Mouse (Mus musculus) spleen, postnatal 14 days (tissue): ENCODE results near the gene Pom121l2.

Source experiments
- DNase-seq, 2 experiments: peaks; one replicate each; pipeline ENCODE4 v3.0.0; 2021 to 2022; ENCODE audit warnings: low spot score in 2 of 2

The Pom121l2 gene

GRCm38 (mm10) chr13:22015479-22016450, 34.8 kb downstream of the Pom121l2 start:
- peak; percentile 62 to 80 for DNase-seq

GRCm38 (mm10) chr13:22019934-22020835, 39.2 kb downstream of the Pom121l2 start:
- peak in 1 of 2 experiments; percentile 45 for DNase-seq

GRCm38 (mm10) chr13:22020901-22021339, 39.9 kb downstream of the Pom121l2 start:
- peak; percentile 53 to 65 for DNase-seq

- DNase-seq, result no peak
These were observed 40.6 kb downstream of the Pom121l2 start for GRCm38 (mm10) chr13:22021581-22021980.

- peak; percentile 70 to 77 for DNase-seq
These were observed 41.2 kb downstream of the Pom121l2 start for GRCm38 (mm10) chr13:22022241-22022640.

- peak; percentile 74 to 88 for DNase-seq
These were observed 45.4 kb downstream of the Pom121l2 start for GRCm38 (mm10) chr13:22026058-22027031.

GRCm38 (mm10) chr13:22028673-22029460, 47.9 kb downstream of the Pom121l2 start:
- peak; percentile 92 to 96 for DNase-seq

GRCm38 (mm10) chr13:22029928-22030327, 48.9 kb downstream of the Pom121l2 start:
- DNase-seq, result no peak

- no peak for DNase-seq
These were observed 49.5 kb downstream of the Pom121l2 start for GRCm38 (mm10) chr13:22030493-22030892.

- no peak for DNase-seq
These were observed 52.9 kb downstream of the Pom121l2 start for GRCm38 (mm10) chr13:22033741-22034442.

- DNase-seq, result no peak
These were observed 53.7 kb downstream of the Pom121l2 start for GRCm38 (mm10) chr13:22034443-22035266.

- DNase-seq, result peak; percentile 60 to 76
These were observed 54.5 kb downstream of the Pom121l2 start, which contains the start of the genes Hist1h2ah and Hist1h2bk for GRCm38 (mm10) chr13:22035267-22036148. Gene Hist1h2ah (minus strand): TSS chr13:22035568. Gene Hist1h2bk (plus strand): TSS chr13:22035870.

GRCm38 (mm10) chr13:22036149-22036956, 55.4 kb downstream of the Pom121l2 start:
- peak in 1 of 2 experiments; percentile 30 for DNase-seq

- no peak for DNase-seq
These were observed 56.0 kb downstream of the Pom121l2 start for GRCm38 (mm10) chr13:22036986-22037385.

- no peak for DNase-seq
These were observed 56.4 kb downstream of the Pom121l2 start for GRCm38 (mm10) chr13:22037415-22037814.
